Mouse (Mus musculus): ENCODE measurements around the gene Mov10l1. TPM values are rescaled to one million over a fixed set of nuclear protein-coding genes. Genes with fewer than 3 reads are reported as not detected.

Gene Mov10l1
- polyA plus RNA-seq, 1 experiment from 2014 or later, result not detected

DNA sequence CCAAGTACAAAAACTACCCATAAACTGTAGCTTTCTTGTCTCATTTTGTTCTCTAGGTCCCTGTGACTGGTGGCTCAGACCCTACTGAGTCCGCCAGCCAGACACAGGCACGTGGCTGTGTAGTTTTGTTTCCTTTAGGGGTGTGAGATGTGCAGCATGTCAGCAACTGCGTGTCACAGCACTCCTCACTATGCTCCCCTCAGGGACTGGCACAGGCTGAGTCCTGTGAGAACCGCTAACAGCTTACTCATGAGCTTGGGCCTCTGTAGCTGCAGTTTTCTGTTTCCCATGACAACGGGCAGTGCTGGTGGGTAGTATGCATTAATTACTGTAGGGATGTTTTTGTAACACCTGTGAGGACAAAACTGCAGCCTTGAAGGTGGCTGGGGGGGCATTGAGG, 109.5 kb downstream of the Mov10l1 start:
- Histone ChIP-seq H3K36me3 (ENCODE audit: control insufficient read depth, insufficient read depth, low read length) (peaks cover 48% of the 10 kb centered on the region), H3K4me3 (ENCODE audit: low read length) (no peak overlapping the region), H3K27me3 (ENCODE audit: control insufficient read depth, insufficient read depth, low read length) (no peaks in the 10 kb centered on the region), H3K4me1 (ENCODE audit: control insufficient read depth, insufficient read depth, low read length) (peaks cover 9% of the 10 kb centered on the region; the same call in 1 of the 2 replicates), H3K9ac (ENCODE audit: low read depth, low read length) (no peak overlapping the region), H3K27ac (ENCODE audit: low read depth, low read length) (no peak overlapping the region), H3K9me3 (ENCODE audit: control insufficient read depth, low read length) (no peaks in the 10 kb centered on the region), H3K4me2 (replicated peaks; ENCODE audit: low read depth, low read length) (no peak overlapping the region)
- no peak for ATAC-seq (ENCODE audit: low FRiP score, low TSS enrichment)
- 77% methylated on average over 5 of the region's 5 CpGs for WGBS

DNA sequence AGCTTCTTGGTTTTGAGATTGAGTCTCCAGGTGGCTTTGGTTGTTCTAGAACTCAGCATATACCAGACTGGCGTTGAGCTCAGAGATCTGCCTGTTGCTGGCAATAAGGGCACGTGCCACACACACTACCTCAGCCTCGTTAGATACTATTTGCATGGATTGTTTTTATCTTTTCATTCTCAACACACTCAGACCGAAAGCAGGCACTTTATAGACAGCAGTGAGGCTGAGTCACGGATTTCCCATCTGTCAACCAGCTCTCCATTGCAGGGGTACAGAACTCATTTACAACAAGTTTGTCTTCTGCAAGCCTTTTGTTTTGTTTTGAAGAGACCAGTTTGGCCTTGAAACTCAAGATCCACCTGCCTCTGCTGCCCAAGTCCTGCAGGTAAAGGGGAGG, 114.7 kb downstream of the Mov10l1 start:
- ATAC-seq (ENCODE audit: low FRiP score, low TSS enrichment), result no peak
- WGBS, result 95% methylated on average over 5 of the region's 5 CpGs

GRCm38 (mm10) chr15:89098616-89099015, 115.9 kb downstream of the Mov10l1 start:
- no peak for ATAC-seq (ENCODE audit: low FRiP score, low TSS enrichment)
- H3K9ac ChIP-seq (ENCODE audit: low read depth, low read length), result no peak overlapping the region
- no peaks in the 10 kb centered on the region for H3K9me3 ChIP-seq (ENCODE audit: control insufficient read depth, low read length)
- no peak overlapping the region for H3K4me3 ChIP-seq (ENCODE audit: low read length)
- no peaks in the 10 kb centered on the region for H3K27me3 ChIP-seq (ENCODE audit: control insufficient read depth, insufficient read depth, low read length)
- no peak overlapping the region for H3K4me2 ChIP-seq (replicated peaks; ENCODE audit: low read depth, low read length)
- no peaks in the 10 kb centered on the region for H3K4me1 ChIP-seq (ENCODE audit: control insufficient read depth, insufficient read depth, low read length)
- H3K36me3 ChIP-seq (ENCODE audit: control insufficient read depth, insufficient read depth, low read length), result peaks cover 97% of the 10 kb centered on the region
- H3K27ac ChIP-seq (ENCODE audit: low read depth, low read length), result no peak overlapping the region
- WGBS, result 84% methylated on average over 7 of the region's 7 CpGs

More for the DNA sequence above, 114.7 kb downstream of the Mov10l1 start:
- no peak overlapping the region for H3K4me2 ChIP-seq (replicated peaks; ENCODE audit: low read depth, low read length)
- no peak overlapping the region for H3K9ac ChIP-seq (ENCODE audit: low read depth, low read length)
- H3K27ac ChIP-seq (ENCODE audit: low read depth, low read length), result no peak overlapping the region
- H3K4me1 ChIP-seq (ENCODE audit: control insufficient read depth, insufficient read depth, low read length), result no peaks in the 10 kb centered on the region
- peaks cover 99% of the 10 kb centered on the region for H3K36me3 ChIP-seq (ENCODE audit: control insufficient read depth, insufficient read depth, low read length)
- H3K4me3 ChIP-seq (ENCODE audit: low read length), result no peak overlapping the region
- H3K27me3 ChIP-seq (ENCODE audit: control insufficient read depth, insufficient read depth, low read length), result no peaks in the 10 kb centered on the region
- H3K9me3 ChIP-seq (ENCODE audit: control insufficient read depth, low read length), result no peaks in the 10 kb centered on the region

- H3K27me3 ChIP-seq (ENCODE audit: control insufficient read depth, insufficient read depth, low read length), result no peaks in the 10 kb centered on the region
- no peaks in the 10 kb centered on the region for H3K4me1 ChIP-seq (ENCODE audit: control insufficient read depth, insufficient read depth, low read length)
- H3K9me3 ChIP-seq (ENCODE audit: control insufficient read depth, low read length), result no peaks in the 10 kb centered on the region
- 89% methylated on average over 12 of the region's 12 CpGs for WGBS
- no peak for ATAC-seq (ENCODE audit: low FRiP score, low TSS enrichment)
- H3K4me3 ChIP-seq (ENCODE audit: low read length), result no peak overlapping the region
- H3K4me2 ChIP-seq (replicated peaks; ENCODE audit: low read depth, low read length), result no peak overlapping the region
- H3K9ac ChIP-seq (ENCODE audit: low read depth, low read length), result no peak overlapping the region
- H3K36me3 ChIP-seq (ENCODE audit: control insufficient read depth, insufficient read depth, low read length), result peaks cover 98% of the 10 kb centered on the region
- H3K27ac ChIP-seq (ENCODE audit: low read depth, low read length), result no peak overlapping the region
Measured at GRCm38 (mm10) chr15:89100823-89101222, 118.1 kb downstream of the Mov10l1 start.

- no peaks in the 10 kb centered on the region for H3K9me3 ChIP-seq (ENCODE audit: control insufficient read depth, low read length)
- no peak overlapping the region for H3K4me3 ChIP-seq (ENCODE audit: low read length)
- no peak overlapping the region for H3K27ac ChIP-seq (ENCODE audit: low read depth, low read length)
- no peak overlapping the region for H3K9ac ChIP-seq (ENCODE audit: low read depth, low read length)
- no peaks in the 10 kb centered on the region for H3K27me3 ChIP-seq (ENCODE audit: control insufficient read depth, insufficient read depth, low read length)
- peaks cover 97% of the 10 kb centered on the region for H3K36me3 ChIP-seq (ENCODE audit: control insufficient read depth, insufficient read depth, low read length)
- H3K4me2 ChIP-seq (replicated peaks; ENCODE audit: low read depth, low read length), result no peak overlapping the region
- WGBS, result 73% methylated on average over 5 of the region's 5 CpGs
- H3K4me1 ChIP-seq (ENCODE audit: control insufficient read depth, insufficient read depth, low read length), result no peaks in the 10 kb centered on the region
- ATAC-seq (ENCODE audit: low FRiP score, low TSS enrichment), result no peak
Measured at GRCm38 (mm10) chr15:89102646-89103045, 119.9 kb downstream of the Mov10l1 start.

GRCm38 (mm10) chr15:89103921-89104320, 121.2 kb downstream of the Mov10l1 start:
- WGBS, result 89% methylated on average over 10 of the region's 10 CpGs
- Histone ChIP-seq H3K9ac (ENCODE audit: low read depth, low read length) (no peak overlapping the region), H3K27ac (ENCODE audit: low read depth, low read length) (no peak overlapping the region), H3K9me3 (ENCODE audit: control insufficient read depth, low read length) (no peaks in the 10 kb centered on the region), H3K4me1 (ENCODE audit: control insufficient read depth, insufficient read depth, low read length) (no peaks in the 10 kb centered on the region), H3K4me3 (ENCODE audit: low read length) (no peak overlapping the region), H3K27me3 (ENCODE audit: control insufficient read depth, insufficient read depth, low read length) (no peaks in the 10 kb centered on the region), H3K36me3 (ENCODE audit: control insufficient read depth, insufficient read depth, low read length) (peaks cover 97% of the 10 kb centered on the region), H3K4me2 (replicated peaks; ENCODE audit: low read depth, low read length) (no peak overlapping the region)
- ATAC-seq (ENCODE audit: low FRiP score, low TSS enrichment), result no peak

DNA sequence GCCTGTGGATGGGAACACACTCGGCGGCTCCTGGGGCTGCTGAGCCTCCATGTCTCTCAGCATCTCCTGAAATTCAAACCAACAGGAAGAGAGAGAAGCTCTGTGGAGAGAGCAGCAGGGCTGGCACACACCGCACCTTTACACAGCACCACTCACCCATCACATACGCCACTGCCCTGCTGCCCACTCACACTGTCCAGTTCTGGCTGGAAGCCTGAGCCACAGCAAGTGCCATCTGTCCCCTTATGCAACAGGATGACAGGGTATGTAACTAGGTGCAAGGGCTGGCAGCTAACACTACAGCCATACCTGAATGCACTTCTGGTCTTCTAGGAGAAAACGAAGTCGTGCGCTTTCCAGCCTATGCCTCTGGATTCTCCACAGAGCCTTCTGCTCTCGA, 121.7 kb downstream of the Mov10l1 start:
- Histone ChIP-seq H3K4me3 (ENCODE audit: low read length) (no peak overlapping the region), H3K9me3 (ENCODE audit: control insufficient read depth, low read length) (no peaks in the 10 kb centered on the region), H3K27me3 (ENCODE audit: control insufficient read depth, insufficient read depth, low read length) (no peaks in the 10 kb centered on the region), H3K36me3 (ENCODE audit: control insufficient read depth, insufficient read depth, low read length) (peaks cover 97% of the 10 kb centered on the region), H3K4me1 (ENCODE audit: control insufficient read depth, insufficient read depth, low read length) (no peaks in the 10 kb centered on the region), H3K27ac (ENCODE audit: low read depth, low read length) (no peak overlapping the region), H3K4me2 (replicated peaks; ENCODE audit: low read depth, low read length) (no peak overlapping the region), H3K9ac (ENCODE audit: low read depth, low read length) (no peak overlapping the region)
- 94% methylated on average over 8 of the region's 8 CpGs for WGBS
- ATAC-seq (ENCODE audit: low FRiP score, low TSS enrichment), result no peak

Other genes starting within 250 kb of the Mov10l1 start
- gene Brd1, start 248.7 kb upstream of the Mov10l1 start, polyA plus RNA-seq (2014; fragmentation: Nextera tagmentation; extraction: Ambion mirVana), result 26.0 and 27.2 TPM in 2 replicates
- 12.4 and 26.8 TPM in 2 replicates for gene Zbed4, start 231.2 kb upstream of the Mov10l1 start, polyA plus RNA-seq (2014; fragmentation: Nextera tagmentation; extraction: Ambion mirVana)
- gene Alg12, start 163.6 kb upstream of the Mov10l1 start, polyA plus RNA-seq (2014; fragmentation: Nextera tagmentation; extraction: Ambion mirVana), result 8.6 and 13.7 TPM in 2 replicates
- 80.3 and 100 TPM in 2 replicates for gene Creld2, start 163.3 kb upstream of the Mov10l1 start, polyA plus RNA-seq (2014; fragmentation: Nextera tagmentation; extraction: Ambion mirVana)
- gene Pim3, start 120.7 kb upstream of the Mov10l1 start, polyA plus RNA-seq (2014; fragmentation: Nextera tagmentation; extraction: Ambion mirVana), result 37.4 and 46.2 TPM in 2 replicates
- not detected in 2 replicates for gene Ttll8, start 28.5 kb upstream of the Mov10l1 start, polyA plus RNA-seq (2014; fragmentation: Nextera tagmentation; extraction: Ambion mirVana)
- gene Mlc1, start 3.9 kb upstream of the Mov10l1 start, polyA plus RNA-seq (2014; fragmentation: Nextera tagmentation; extraction: Ambion mirVana), result not detected in 2 replicates
- gene Panx2, start 76.8 kb downstream of the Mov10l1 start, polyA plus RNA-seq (2014; fragmentation: Nextera tagmentation; extraction: Ambion mirVana), result 0.06 and 0.77 TPM in 2 replicates
- gene Trabd, start 92.2 kb downstream of the Mov10l1 start, polyA plus RNA-seq (2014; fragmentation: Nextera tagmentation; extraction: Ambion mirVana), result 37.9 and 49.3 TPM in 2 replicates
- gene Selenoo, start 106.2 kb downstream of the Mov10l1 start, polyA plus RNA-seq (2014; fragmentation: Nextera tagmentation; extraction: Ambion mirVana), result 18.8 and 21.4 TPM in 2 replicates
- 10.9 and 21.0 TPM in 2 replicates for gene Tubgcp6, start 140.2 kb downstream of the Mov10l1 start, polyA plus RNA-seq (2014; fragmentation: Nextera tagmentation; extraction: Ambion mirVana)
- gene Hdac10, start 145.8 kb downstream of the Mov10l1 start, polyA plus RNA-seq (2014; fragmentation: Nextera tagmentation; extraction: Ambion mirVana), result 9.2 and 12.9 TPM in 2 replicates
- gene Mapk12, start 157.8 kb downstream of the Mov10l1 start, polyA plus RNA-seq (2014; fragmentation: Nextera tagmentation; extraction: Ambion mirVana), result 20.8 and 23.4 TPM in 2 replicates
- 8.4 and 14.8 TPM in 2 replicates for gene Mapk11, start 166.7 kb downstream of the Mov10l1 start, polyA plus RNA-seq (2014; fragmentation: Nextera tagmentation; extraction: Ambion mirVana)
- gene Plxnb2, start 197.9 kb downstream of the Mov10l1 start, polyA plus RNA-seq (2014; fragmentation: Nextera tagmentation; extraction: Ambion mirVana), result 124 and 165 TPM in 2 replicates
- gene Dennd6b, start 213.6 kb downstream of the Mov10l1 start, polyA plus RNA-seq (2014; fragmentation: Nextera tagmentation; extraction: Ambion mirVana), result 15.8 and 16.6 TPM in 2 replicates
- gene Ppp6r2, start 228.6 kb downstream of the Mov10l1 start, polyA plus RNA-seq (2014; fragmentation: Nextera tagmentation; extraction: Ambion mirVana), result 23.6 and 29.8 TPM in 2 replicates